ENCODE assay signal across 16 mouse cellular contexts in genomic region chr9:35307461-35307860, GRCm38 (mm10). TPM values are rescaled to one million over a fixed set of nuclear protein-coding genes. Genes with fewer than 3 reads are reported as not detected.
DNase-seq lines count a peak whose midpoint lies in the region; ATAC-seq and TF ChIP-seq lines count a peak whose summit lies in the region.
"Had no signal": no experiment of that assay in that cellular context is flagged by ENCODE, and none has a peak within 500 bp of the region (broad histone marks: within the 10 kb centered on the region; RNA-seq: fewer than 3 reads in every experiment).

No protein-coding gene starts in this region.

- H3K27ac ChIP-seq in hindbrain, postnatal 0 days, result no peak overlapping the region
- no peak overlapping the region for H3K27ac ChIP-seq in hindbrain, embryonic 10.5 days
- H3K27ac ChIP-seq in forebrain, embryonic 16.5 days (ENCODE audit: low read length), result no peak overlapping the region
- H3K27ac ChIP-seq in hindbrain, embryonic 14.5 days, result no peak overlapping the region
- H3K27ac ChIP-seq: gastrocnemius, adult 2 months; heart, embryonic 13.5 days; hindbrain, embryonic 13.5 days had no signal

- H3K9ac ChIP-seq in hindbrain, postnatal 0 days (replicated peaks; ENCODE audit: low read length), result no peak overlapping the region
- no peak overlapping the region for H3K9ac ChIP-seq in forebrain, embryonic 16.5 days (replicated peaks; ENCODE audit: low read depth, low read length)
- no peak overlapping the region for H3K9ac ChIP-seq in hindbrain, embryonic 14.5 days
- H3K9ac ChIP-seq: heart, embryonic 13.5 days; hindbrain, embryonic 13.5 days; liver, postnatal 0 days had no signal

- no peak overlapping the region for H3K4me3 ChIP-seq in hindbrain, postnatal 0 days (ENCODE audit: low read length)
- no peak overlapping the region for H3K4me3 ChIP-seq in hindbrain, embryonic 10.5 days
- H3K4me3 ChIP-seq in forebrain, embryonic 16.5 days (replicated peaks; ENCODE audit: low read length), result no peak overlapping the region
- no peak overlapping the region for H3K4me3 ChIP-seq in hindbrain, embryonic 14.5 days (replicated peaks; ENCODE audit: low read length)
- H3K4me3 ChIP-seq: erythroblast, embryonic 14.5 days; gastrocnemius, adult 2 months; heart, embryonic 13.5 days; hindbrain, embryonic 13.5 days; myocyte had no signal

- no peaks in the 10 kb centered on the region for H3K36me3 ChIP-seq in hindbrain, postnatal 0 days (ENCODE audit: insufficient read depth, low read length)
- no peaks in the 10 kb centered on the region for H3K36me3 ChIP-seq in hindbrain, embryonic 10.5 days
- H3K36me3 ChIP-seq in forebrain, embryonic 16.5 days (ENCODE audit: control insufficient read depth, insufficient read depth), result no peaks in the 10 kb centered on the region
- H3K36me3 ChIP-seq in hindbrain, embryonic 14.5 days (replicated peaks; ENCODE audit: control insufficient read depth, insufficient read depth), result no peaks in the 10 kb centered on the region
- H3K36me3 ChIP-seq: heart, embryonic 13.5 days; hindbrain, embryonic 13.5 days had no signal

- ATAC-seq in hindbrain, postnatal 0 days, result no peak
- ATAC-seq in forebrain, embryonic 16.5 days, result no peak
- ATAC-seq in hindbrain, embryonic 14.5 days (ENCODE audit: low FRiP score), result no peak
- ATAC-seq: liver, postnatal 0 days had no signal

- no peaks in the 10 kb centered on the region for H3K27me3 ChIP-seq in hindbrain, postnatal 0 days (ENCODE audit: insufficient read depth, low read length)
- peaks cover 15% of the 10 kb centered on the region for H3K27me3 ChIP-seq in hindbrain, embryonic 10.5 days (ENCODE audit: insufficient read depth, poor library complexity, severe bottlenecking)
- no peaks in the 10 kb centered on the region for H3K27me3 ChIP-seq in forebrain, embryonic 16.5 days (replicated peaks; ENCODE audit: control insufficient read depth, insufficient read depth, low read length)
- H3K27me3 ChIP-seq in hindbrain, embryonic 14.5 days (ENCODE audit: control insufficient read depth, insufficient read depth, low read length), result 0 out of 2 replicates have a peak, but pooled peaks cover 4% of the 10 kb centered on the region
- H3K27me3 ChIP-seq: heart, embryonic 13.5 days had no signal

- H3K4me1 ChIP-seq in hindbrain, postnatal 0 days (ENCODE audit: insufficient read depth, low read length), result no peaks in the 10 kb centered on the region
- H3K4me1 ChIP-seq in hindbrain, embryonic 10.5 days (replicated peaks), result no peaks in the 10 kb centered on the region
- peaks cover 3% of the 10 kb centered on the region for H3K4me1 ChIP-seq in forebrain, embryonic 16.5 days (replicated peaks; ENCODE audit: control insufficient read depth, insufficient read depth, low read length)
- no peaks in the 10 kb centered on the region for H3K4me1 ChIP-seq in hindbrain, embryonic 14.5 days (replicated peaks; ENCODE audit: control insufficient read depth, insufficient read depth, low read length)
- H3K4me1 ChIP-seq: hindbrain, embryonic 13.5 days had no signal

- H3K4me2 ChIP-seq in hindbrain, postnatal 0 days (ENCODE audit: low read depth, low read length), result no peak overlapping the region
- no peak overlapping the region for H3K4me2 ChIP-seq in forebrain, embryonic 16.5 days (ENCODE audit: low read length)
- H3K4me2 ChIP-seq in hindbrain, embryonic 14.5 days (replicated peaks), result no peak overlapping the region
- H3K4me2 ChIP-seq: heart, embryonic 13.5 days; hindbrain, embryonic 13.5 days had no signal

- no peak for TF ChIP-seq CTCF in hindbrain, postnatal 0 days (IDR thresholded peaks at IDR 0.05; ENCODE audit: low read depth)

- no peaks in the 10 kb centered on the region for H3K9me3 ChIP-seq in hindbrain, postnatal 0 days (ENCODE audit: low read length)
- no peaks in the 10 kb centered on the region for H3K9me3 ChIP-seq in hindbrain, embryonic 10.5 days
- H3K9me3 ChIP-seq in forebrain, embryonic 16.5 days (ENCODE audit: control insufficient read depth, low read length), result no peaks in the 10 kb centered on the region
- no peaks in the 10 kb centered on the region for H3K9me3 ChIP-seq in hindbrain, embryonic 14.5 days (ENCODE audit: control insufficient read depth, low read length)
- H3K9me3 ChIP-seq: heart, embryonic 13.5 days; hindbrain, embryonic 13.5 days had no signal

- 63% methylated on average over 7 of the region's 7 CpGs for WGBS in hindbrain, postnatal 0 days
- 84% methylated on average over 7 of the region's 7 CpGs for WGBS in hindbrain, embryonic 10.5 days
- WGBS in forebrain, embryonic 16.5 days, result 76% methylated on average over 7 of the region's 7 CpGs
- 86% methylated on average over 7 of the region's 7 CpGs for WGBS in hindbrain, embryonic 14.5 days

- peak; percentile 21 for DNase-seq in hindbrain, postnatal 0 days (ENCODE audit: low spot score)
- DNase-seq in hindbrain, embryonic 10.5 days (ENCODE audit: low spot score), result no peak
- peak; percentile 93 for DNase-seq in brain, adult 2 months (ENCODE audit: low read depth, low spot score)
- DNase-seq in cerebellum, postnatal 36 days, result peak; percentile 53 to 61
- peak; percentile 22 to 26 for DNase-seq in layer of hippocampus, postnatal 36 days
- no peak for DNase-seq in thymus, postnatal 25 days
- DNase-seq in hindbrain, embryonic 14.5 days (ENCODE audit: low spot score), result no peak
- DNase-seq: gastrocnemius, adult 2 months; kidney, adult 8-10 months; liver, postnatal 0 days; thymus, adult 2 months had no signal

RNA-seq across cellular contexts. Expression of gene Rpusd4, which starts 39.8 kb away (rescaled TPM):
- total RNA-seq in hindbrain, postnatal 0 days (2014; rRNA removed), result 7.5 and 11.3 TPM in 2 replicates
- polyA plus RNA-seq in hindbrain, postnatal 0 days (2015; fragmentation: Nextera tagmentation; extraction: Ambion mirVana), result 10.8 and 13.1 TPM in 2 replicates
- polyA plus RNA-seq in hindbrain, embryonic 10.5 days (2016; fragmentation: Nextera tagmentation; extraction: Ambion mirVana), result 27.5 and 30.8 TPM in 2 replicates
- total RNA-seq in layer of hippocampus, postnatal 36 days (2021), result 10 to 100 TPM; 11.8 to 12.0 TPM
- polyA plus RNA-seq in forebrain, embryonic 16.5 days (2015; fragmentation: Nextera tagmentation; extraction: Ambion mirVana), result 19.7 and 23.1 TPM in 2 replicates
- 18.2 and 20.2 TPM in 2 replicates for polyA plus RNA-seq in hindbrain, embryonic 14.5 days (2014; fragmentation: Nextera tagmentation; extraction: Ambion mirVana)

RNA-seq across cellular contexts. Expression of gene Fam118b, which starts 39.9 kb away (rescaled TPM):
- total RNA-seq in hindbrain, postnatal 0 days (2014; rRNA removed), result 15.6 and 18.5 TPM in 2 replicates
- 34.6 and 34.7 TPM in 2 replicates for polyA plus RNA-seq in hindbrain, postnatal 0 days (2015; fragmentation: Nextera tagmentation; extraction: Ambion mirVana)
- 66.6 and 71.0 TPM in 2 replicates for polyA plus RNA-seq in hindbrain, embryonic 10.5 days (2016; fragmentation: Nextera tagmentation; extraction: Ambion mirVana)
- total RNA-seq in layer of hippocampus, postnatal 36 days (2021), result 10 to 100 TPM; 28.7 to 33.9 TPM
- polyA plus RNA-seq in forebrain, embryonic 16.5 days (2015; fragmentation: Nextera tagmentation; extraction: Ambion mirVana), result 86.8 and 92.5 TPM in 2 replicates
- 55.5 and 55.9 TPM in 2 replicates for polyA plus RNA-seq in hindbrain, embryonic 14.5 days (2014; fragmentation: Nextera tagmentation; extraction: Ambion mirVana)

Comparison
In these comparisons a context has a peak if more than half of its experiments do, and no peak if none do; other contexts are left out.
1. DNase-seq: peak in hindbrain, postnatal 0 days (single experiment), brain, adult 2 months (single experiment), cerebellum, postnatal 36 days (2 of 2) and layer of hippocampus, postnatal 36 days (2 of 2); none in hindbrain, embryonic 10.5 days (single experiment), thymus, postnatal 25 days (single experiment) and hindbrain, embryonic 14.5 days (single experiment).